Mouse (Mus musculus) liver, postnatal 0 days (tissue): ENCODE results near the gene Olfr157.

Experiments used
- CTCF ChIP-seq: sonication (generic); IDR thresholded peaks from 2 replicates; pipeline ENCODE4 v1.5.1; 2016; ENCODE audit warnings: antibody characterized with exemption, low read depth
- EP300 ChIP-seq: IDR thresholded peaks from 2 replicates; pipeline ENCODE4 v1.6.1; 2016; ENCODE audit warnings: antibody characterized with exemption, low read depth, mild to moderate bottlenecking

GRCm38 (mm10) chr4:43879566-43879965, 39.6 kb upstream of the Olfr157 start:
- TF ChIP-seq CTCF, result no peak
- TF ChIP-seq EP300, result no peak
